Mouse (Mus musculus): ENCODE data around the gene Mras.
A peak's percentile ranks its signal among the peaks of the same experiment; 100 is the strongest.

The Mras gene

GRCm38 (mm10) chr9:99411785-99412184 is 25.4 kb downstream of the Mras start:
- DNase-seq (ENCODE audit: low spot score) = no peak

- DNase-seq (ENCODE audit: low spot score) = no peak
Measured at GRCm38 (mm10) chr9:99411093-99411492, 26.1 kb downstream of the Mras start.

- no peak for DNase-seq (ENCODE audit: low spot score)
Measured at GRCm38 (mm10) chr9:99409280-99409679, 27.9 kb downstream of the Mras start.

GRCm38 (mm10) chr9:99401288-99401974 is 35.8 kb downstream of the Mras start:
- no peak for DNase-seq (ENCODE audit: low spot score)

- DNase-seq (ENCODE audit: low spot score) = no peak
Measured at GRCm38 (mm10) chr9:99400781-99401180, 36.4 kb downstream of the Mras start.

DNA sequence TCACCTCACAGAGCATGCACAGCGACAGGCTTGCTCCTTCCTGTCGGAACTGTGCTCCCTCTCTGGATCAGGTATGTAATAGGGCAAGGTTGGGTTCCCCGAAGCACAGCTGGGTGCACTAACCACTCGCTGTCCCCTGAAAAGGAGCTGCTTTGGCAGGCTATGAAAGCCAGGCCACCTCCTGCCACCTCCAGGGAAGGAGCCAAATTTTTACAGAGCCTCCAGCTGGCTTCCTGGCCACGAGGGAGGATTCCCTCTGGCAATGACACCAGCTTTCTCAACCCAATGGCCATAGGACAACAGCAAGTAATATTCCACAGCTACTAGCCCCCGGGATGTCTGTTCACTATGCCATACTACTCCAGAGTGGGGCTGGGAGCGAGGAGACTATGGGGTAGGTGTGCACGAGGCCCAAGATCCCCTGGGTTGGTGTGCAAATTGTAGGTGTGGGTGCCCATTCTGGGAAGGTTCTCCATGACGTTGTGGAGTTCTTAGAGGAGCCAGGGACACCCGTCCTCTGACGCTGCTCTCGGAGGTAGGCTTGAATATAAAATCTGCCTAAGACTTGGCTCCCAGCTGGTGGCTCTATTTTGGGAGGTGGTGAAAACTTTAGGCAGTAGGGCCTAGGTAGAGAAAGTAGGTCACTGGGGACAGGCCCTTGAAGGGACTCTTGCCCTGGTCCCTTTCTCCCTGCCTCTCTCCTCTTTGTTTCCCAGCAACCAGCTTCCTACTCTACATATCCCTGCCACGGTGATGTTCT is 39.9 kb downstream of the Mras start:
- DNase-seq (ENCODE audit: low spot score) = no peak

DNA sequence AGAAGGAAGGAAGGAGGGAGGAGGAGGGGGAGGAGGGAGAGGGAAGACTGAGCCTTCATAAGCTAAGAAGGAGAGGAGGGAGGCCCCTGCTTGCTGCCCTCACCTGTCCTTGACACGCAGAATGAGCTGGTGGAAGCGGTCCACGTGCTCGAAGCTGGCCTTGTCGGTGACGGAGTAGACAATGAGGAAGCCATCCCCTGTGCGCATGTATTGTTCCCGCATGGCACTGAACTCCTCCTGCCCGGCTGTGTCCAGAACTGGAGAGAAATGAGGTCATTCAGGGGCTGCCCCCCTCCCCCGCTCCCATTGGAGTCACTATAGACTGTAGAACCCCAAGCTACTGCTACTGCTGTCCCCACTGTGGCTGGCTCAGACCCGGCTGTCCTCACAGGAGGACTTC is 42.8 kb downstream of the Mras start:
- no peak for DNase-seq (ENCODE audit: low spot score)

- no peak for DNase-seq (ENCODE audit: low spot score)
Measured at GRCm38 (mm10) chr9:99393146-99393545, 44.0 kb downstream of the Mras start.

DNA sequence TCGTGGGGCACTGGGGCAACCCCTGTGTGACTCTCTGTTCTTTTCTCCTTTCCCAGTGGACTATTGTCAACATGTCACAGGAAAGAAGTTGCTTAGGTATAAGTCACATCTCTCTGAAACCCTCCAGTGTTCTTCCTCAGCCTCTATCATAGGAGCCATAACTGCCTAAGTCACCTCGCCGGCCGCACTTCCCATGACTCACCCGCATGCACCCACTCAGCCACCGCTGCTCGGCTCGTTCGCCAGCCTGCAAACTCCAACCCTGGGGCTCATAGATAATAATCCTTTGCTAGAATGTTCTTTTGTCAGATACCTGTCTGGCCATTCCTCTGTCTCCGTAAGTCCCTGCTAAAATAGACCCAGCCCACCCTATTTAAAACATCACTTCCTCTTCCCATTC is 45.6 kb downstream of the Mras start:
- DNase-seq (ENCODE audit: low spot score) = no peak

DNA sequence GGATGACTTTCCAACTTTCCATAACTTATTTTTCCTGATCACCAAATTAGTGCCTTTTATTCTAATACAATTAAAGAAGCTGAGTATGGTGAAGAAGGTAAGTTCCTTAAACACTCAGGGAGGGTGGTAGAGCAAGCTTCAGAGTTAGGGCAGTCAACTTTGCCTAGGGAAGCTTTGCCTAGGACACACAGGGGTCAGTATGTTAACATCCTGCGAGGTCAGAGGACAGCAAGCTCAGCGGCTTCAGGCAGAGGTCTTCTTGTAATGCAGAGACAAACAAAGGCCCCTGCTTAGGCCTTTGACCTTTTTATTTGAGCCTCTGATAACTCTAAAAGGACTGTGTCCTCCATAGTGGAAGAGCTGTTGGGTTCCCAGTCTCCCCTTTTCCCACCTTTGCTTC is 46.5 kb downstream of the Mras start:
- DNase-seq (ENCODE audit: low spot score) = no peak

- no peak for DNase-seq (ENCODE audit: low spot score)
Measured at GRCm38 (mm10) chr9:99390201-99390600, 47.0 kb downstream of the Mras start.

GRCm38 (mm10) chr9:99389506-99389905 is 47.7 kb downstream of the Mras start:
- DNase-seq (ENCODE audit: low spot score) = no peak

GRCm38 (mm10) chr9:99388856-99389255 is 48.3 kb downstream of the Mras start:
- DNase-seq (ENCODE audit: low spot score) = no peak

DNA sequence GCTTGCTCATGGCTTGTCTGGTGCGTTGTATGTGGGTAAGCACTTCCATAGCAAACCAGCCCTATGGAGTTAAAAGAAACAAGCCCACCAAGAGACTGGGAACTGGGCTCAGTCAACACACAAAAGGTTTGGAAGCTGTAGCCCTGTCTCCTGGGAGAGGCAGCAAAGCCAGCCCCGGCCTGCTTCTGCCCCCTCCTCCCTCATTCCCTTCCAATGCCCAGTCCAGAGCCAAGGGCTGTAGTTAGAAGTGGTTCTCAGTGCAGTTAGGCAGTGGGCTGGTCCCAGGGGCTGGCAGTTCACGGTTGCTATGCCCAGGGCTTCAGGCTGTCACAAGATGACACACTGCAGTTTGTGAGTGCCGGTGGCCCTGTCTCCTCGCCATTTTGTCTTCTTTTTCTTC is 49.1 kb downstream of the Mras start:
- DNase-seq (ENCODE audit: low spot score) = no peak

DNA sequence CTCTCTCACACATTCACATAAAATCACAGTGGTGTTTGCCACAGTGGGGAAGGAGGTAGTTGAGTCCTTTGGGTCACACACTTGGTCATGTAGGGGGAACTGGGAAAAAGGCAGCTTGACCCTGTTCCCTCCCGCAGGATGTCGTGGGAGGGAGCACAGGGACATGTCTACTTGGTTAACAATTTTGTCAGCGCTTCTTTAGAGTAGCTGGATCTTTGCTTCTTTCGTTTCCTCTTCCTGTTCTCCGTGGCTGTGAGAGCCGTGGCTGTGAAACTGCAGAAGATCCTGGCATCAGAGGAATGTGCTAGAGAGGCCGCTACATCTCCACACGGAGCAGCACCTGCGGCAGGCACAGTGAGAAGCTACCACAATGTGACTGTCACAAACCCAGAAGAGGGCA is 54.6 kb downstream of the Mras start:
- no peak for DNase-seq (ENCODE audit: low spot score)

- DNase-seq (ENCODE audit: low spot score) = no peak
Measured at GRCm38 (mm10) chr9:99379194-99379593, 58.0 kb downstream of the Mras start.

DNA sequence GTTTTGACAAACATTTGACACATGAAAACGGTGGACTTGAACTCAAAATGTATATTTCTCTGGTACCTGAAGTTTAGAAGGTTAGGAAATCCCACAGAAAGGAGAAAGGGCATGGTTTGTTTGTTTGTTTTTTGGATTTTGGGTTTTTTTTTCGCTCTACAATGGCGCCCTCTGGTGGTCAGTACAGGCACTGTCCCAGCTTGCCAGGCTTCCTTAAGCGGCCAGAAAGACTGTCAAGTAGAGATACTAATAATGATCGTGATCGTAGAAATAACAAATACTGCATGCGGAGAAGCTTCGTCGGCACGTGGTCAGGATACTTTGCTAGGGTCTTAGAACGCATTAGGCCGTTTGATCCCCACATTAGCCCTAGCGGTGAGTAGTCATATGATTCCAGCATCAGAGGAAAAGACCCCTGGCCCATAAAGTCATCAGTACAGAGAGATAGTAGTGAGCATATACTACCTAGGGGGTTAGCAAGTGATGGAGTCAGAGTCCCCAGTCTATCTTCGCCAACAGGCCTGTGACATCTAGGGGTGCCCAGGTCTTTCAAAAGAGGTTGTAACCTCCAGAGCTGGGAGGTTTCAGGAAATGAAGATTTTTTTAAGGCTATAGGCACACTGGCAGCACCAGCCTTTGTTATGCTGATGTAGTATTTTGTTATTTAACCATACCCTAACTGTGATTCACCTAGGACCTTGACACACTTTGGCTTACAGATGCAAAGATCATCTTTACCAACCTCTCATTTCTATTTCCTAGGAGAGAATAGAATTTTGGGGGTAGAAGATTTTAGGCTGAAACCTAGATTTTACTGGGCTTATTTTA is 60.4 kb downstream of the Mras start:
- DNase-seq (ENCODE audit: low spot score) = peak; percentile 18

- no peak for DNase-seq (ENCODE audit: low spot score)
Measured at GRCm38 (mm10) chr9:99368431-99368830, 68.8 kb downstream of the Mras start.

DNA sequence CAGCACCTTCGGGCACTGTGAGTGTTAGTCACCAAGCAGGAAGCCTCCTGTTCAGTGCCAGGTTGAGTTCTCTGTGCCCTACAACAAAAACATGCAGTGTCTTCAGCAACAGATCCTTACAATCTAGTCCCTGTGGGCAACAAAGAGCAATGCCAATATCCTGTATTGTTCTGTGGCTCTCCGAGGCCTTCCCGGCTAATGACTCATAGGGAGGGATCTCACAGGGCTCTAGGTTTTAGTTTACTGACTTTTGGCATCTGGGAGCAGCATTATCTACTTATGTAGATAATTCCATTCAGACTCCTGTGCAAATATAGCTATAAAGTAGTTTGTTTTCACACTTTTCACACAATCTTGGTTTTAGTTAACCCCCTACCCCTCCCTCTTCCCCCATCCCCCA is 71.3 kb downstream of the Mras start:
- no peak for DNase-seq (ENCODE audit: low spot score)

DNA sequence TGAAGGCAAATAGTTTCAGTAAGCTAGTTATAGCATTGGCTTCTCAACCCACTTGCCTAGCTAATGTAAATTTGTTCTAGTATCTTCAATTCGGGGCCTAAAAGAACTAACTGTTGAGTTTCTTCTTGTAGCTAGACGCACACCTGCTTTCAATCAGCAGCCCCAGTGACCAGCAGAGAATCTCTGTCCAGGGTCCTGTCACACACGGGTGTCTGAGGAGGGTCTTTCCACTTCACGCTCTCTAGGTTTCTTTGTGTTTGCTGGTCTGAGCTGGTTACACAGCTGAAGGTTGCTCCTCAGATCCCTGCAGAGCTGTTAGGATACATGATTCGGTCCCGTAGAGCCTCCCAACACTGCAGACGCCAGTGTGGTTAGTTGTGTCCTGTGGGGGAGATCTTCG is 74.1 kb downstream of the Mras start:
- no peak for DNase-seq (ENCODE audit: low spot score)

DNA sequence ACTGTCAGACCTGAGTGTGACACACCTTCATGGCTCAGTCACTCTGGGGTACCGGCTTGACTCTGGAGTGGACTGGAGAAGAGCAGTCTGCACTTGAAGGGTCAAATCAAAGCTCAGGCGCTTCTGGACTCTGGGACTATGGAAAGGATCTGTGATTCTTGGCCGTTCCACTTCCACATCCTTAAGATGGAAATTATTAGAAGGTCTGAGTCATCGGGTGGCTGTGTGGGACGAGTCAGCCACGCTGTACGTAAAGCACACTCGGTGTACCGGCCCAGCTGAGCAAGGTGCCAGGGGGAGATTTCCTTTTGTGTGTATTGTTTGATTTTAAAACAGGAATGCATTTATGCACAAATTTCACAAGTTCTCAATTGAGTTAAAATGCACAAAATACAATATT is 75.2 kb downstream of the Mras start:
- no peak for DNase-seq (ENCODE audit: low spot score)

DNA sequence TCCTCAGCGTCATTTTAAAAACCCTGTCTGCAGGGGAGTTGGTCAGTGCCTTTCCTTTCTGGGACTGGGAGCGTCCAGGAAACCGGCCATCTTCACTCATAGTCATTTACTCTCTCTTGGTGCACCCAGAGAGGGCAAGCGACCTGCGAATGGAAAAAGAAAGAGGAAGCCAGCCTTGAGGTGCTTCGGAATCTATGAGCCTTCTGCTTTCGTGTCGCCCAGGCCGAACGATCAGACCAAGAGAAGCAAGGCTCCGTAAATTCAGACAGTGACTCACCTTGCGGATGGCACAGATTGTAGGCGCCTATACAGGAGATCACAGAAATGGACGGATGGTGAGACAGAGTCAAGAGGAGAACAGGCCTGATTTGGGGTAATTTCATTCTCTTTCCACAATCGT is 78.2 kb downstream of the Mras start:
- DNase-seq (ENCODE audit: low spot score) = no peak
